19 mouse cellular contexts compared by ENCODE assay signal in genomic region chr8:126937337-126937736, GRCm38 (mm10). TPM values are rescaled to one million over a fixed set of nuclear protein-coding genes. Genes with fewer than 3 reads are reported as not detected.
DNase-seq lines count a peak whose midpoint lies in the region; ATAC-seq and TF ChIP-seq lines count a peak whose summit lies in the region.
"Had no signal": no experiment of that assay in that cellular context is flagged by ENCODE, and none has a peak within 500 bp of the region (broad histone marks: within the 10 kb centered on the region; RNA-seq: fewer than 3 reads in every experiment).

No protein-coding gene starts in this region.

- peaks cover 41% of the 10 kb centered on the region for H3K36me3 ChIP-seq in hindbrain, embryonic 16.5 days (ENCODE audit: control insufficient read depth, insufficient read depth, low read length)
- peaks cover 65% of the 10 kb centered on the region for H3K36me3 ChIP-seq in hindbrain, embryonic 13.5 days
- peaks cover 60 to 88% of the 10 kb centered on the region in 2 experiments for H3K36me3 ChIP-seq in CH12.LX (replicated peaks in 1 of 2; ENCODE audit: control insufficient read depth in 1 of 2, insufficient read depth in 1 of 2, low read length in 1 of 2)

- dilution Hi-C loops in CH12.LX (cut with MboI; ENCODE audit: extremely low pct_ligation_motif_present, extremely low pct_unique_long_range_greater_than_20kb, low sequenced_read_pairs) = no loop called here

- no peak overlapping the region for H3K9ac ChIP-seq in hindbrain, embryonic 16.5 days (ENCODE audit: low read depth, low read length)
- no peak overlapping the region for H3K9ac ChIP-seq in hindbrain, embryonic 13.5 days
- H3K9ac ChIP-seq in CH12.LX (ENCODE audit: insufficient read depth, low read depth) = no peak overlapping the region
- H3K9ac ChIP-seq: embryonic facial prominence, embryonic 12.5 days; forebrain, embryonic 13.5 days; forebrain, embryonic 15.5 days; forebrain, postnatal 0 days had no signal

- in situ Hi-C loops in CH12.LX (cut with MboI; ENCODE audit: low pct_ligation_motif_present, low pct_unique_long_range_greater_than_20kb, low sequenced_read_pairs) = no loop called here

- WGBS in hindbrain, embryonic 16.5 days = 87% methylated on average over 3 of the region's 3 CpGs
- WGBS in hindbrain, embryonic 13.5 days = 94% methylated on average over 3 of the region's 3 CpGs

- TF ChIP-seq CTCF in CH12.LX (conservative IDR thresholded peaks at IDR 0.05 in 1 of 2, IDR thresholded peaks at IDR 0.05 in 1 of 2; ENCODE audit: low read depth in 2 of 2, low read length in 2 of 2) = no peak

- TF ChIP-seq RAD21 in CH12.LX (IDR thresholded peaks at IDR 0.05; ENCODE audit: low read depth, low read length) = no peak

- no peaks in the 10 kb centered on the region for H3K9me3 ChIP-seq in hindbrain, embryonic 16.5 days (ENCODE audit: control insufficient read depth, low read length)
- H3K9me3 ChIP-seq in hindbrain, embryonic 13.5 days = no peaks in the 10 kb centered on the region
- H3K9me3 ChIP-seq in CH12.LX (replicated peaks; ENCODE audit: low read length) = no peaks in the 10 kb centered on the region
- H3K9me3 ChIP-seq: embryonic facial prominence, embryonic 10.5 days; embryonic facial prominence, embryonic 12.5 days; forebrain, embryonic 13.5 days; forebrain, embryonic 15.5 days; G1E had no signal

- no peaks in the 10 kb centered on the region; the same call in 1 of the 2 replicates for H3K4me1 ChIP-seq in hindbrain, embryonic 16.5 days (ENCODE audit: control insufficient read depth, insufficient read depth, low read depth, low read length)
- peaks cover 13% of the 10 kb centered on the region; the same call in 1 of the 2 replicates for H3K4me1 ChIP-seq in hindbrain, embryonic 13.5 days (replicated peaks)
- H3K4me1 ChIP-seq in CH12.LX (ENCODE audit: control insufficient read depth in 1 of 2, insufficient read depth in 2 of 2) = peaks cover 7 to 42% of the 10 kb centered on the region in 2 experiments; a peak in 3 of 4 replicates
- H3K4me1 ChIP-seq: embryonic facial prominence, embryonic 10.5 days; embryonic facial prominence, embryonic 12.5 days had no signal

- no peak overlapping the region for H3K4me3 ChIP-seq in hindbrain, embryonic 16.5 days (ENCODE audit: low read length)
- no peak overlapping the region for H3K4me3 ChIP-seq in hindbrain, embryonic 13.5 days
- no peak overlapping the region for H3K4me3 ChIP-seq in CH12.LX (replicated peaks in 1 of 3; ENCODE audit: low read depth in 2 of 3, low read length in 2 of 3, poor library complexity in 1 of 3)
- H3K4me3 ChIP-seq: embryonic facial prominence, embryonic 10.5 days; embryonic facial prominence, embryonic 12.5 days; forebrain, embryonic 13.5 days; forebrain, embryonic 15.5 days had no signal

- peaks cover 72% of the 10 kb centered on the region for H3K79me2 ChIP-seq in CH12.LX (replicated peaks; ENCODE audit: control insufficient read depth, extremely low read depth, insufficient read depth, poor library complexity, severe bottlenecking)

- no peak overlapping the region for H3K27ac ChIP-seq in hindbrain, embryonic 16.5 days (ENCODE audit: low read depth, low read length)
- no peak overlapping the region for H3K27ac ChIP-seq in hindbrain, embryonic 13.5 days
- no peak overlapping the region for H3K27ac ChIP-seq in CH12.LX (ENCODE audit: insufficient read depth, low read depth)
- H3K27ac ChIP-seq: embryonic facial prominence, embryonic 10.5 days; embryonic facial prominence, embryonic 12.5 days; forebrain, embryonic 13.5 days; forebrain, embryonic 15.5 days had no signal

- no peaks in the 10 kb centered on the region for H3K27me3 ChIP-seq in hindbrain, embryonic 16.5 days (replicated peaks; ENCODE audit: control insufficient read depth, insufficient read depth, low read length)
- H3K27me3 ChIP-seq in hindbrain, embryonic 13.5 days = no peaks in the 10 kb centered on the region
- no peaks in the 10 kb centered on the region for H3K27me3 ChIP-seq in CH12.LX (replicated peaks)
- H3K27me3 ChIP-seq: embryonic facial prominence, embryonic 12.5 days; forebrain, embryonic 13.5 days; forebrain, embryonic 15.5 days had no signal

- no peak overlapping the region for H3K4me2 ChIP-seq in hindbrain, embryonic 16.5 days (ENCODE audit: low read length)
- H3K4me2 ChIP-seq in hindbrain, embryonic 13.5 days = no peak overlapping the region
- H3K4me2 ChIP-seq in CH12.LX (ENCODE audit: insufficient read depth, low read depth, poor library complexity, severe bottlenecking) = no peak overlapping the region
- H3K4me2 ChIP-seq: embryonic facial prominence, embryonic 12.5 days; forebrain, embryonic 13.5 days; forebrain, embryonic 15.5 days had no signal

- peak; percentile 19; the same call in 1 of the 2 replicates for ATAC-seq in hindbrain, embryonic 16.5 days
- no peak for ATAC-seq in hindbrain, embryonic 13.5 days (ENCODE audit: low FRiP score)
- ATAC-seq: forebrain, embryonic 13.5 days; forebrain, embryonic 15.5 days; forebrain, postnatal 0 days had no signal

- peak; percentile 13 for TF ChIP-seq POLR2A in CH12.LX (IDR thresholded peaks at IDR 0.05; ENCODE audit: low read depth, low read length)

- DNase-seq in CH12.LX (ENCODE audit: extremely low read depth) (no peak), MN1 (ENCODE audit: low spot score) (peak; percentile 67)
- no peak for DNase-seq in right cerebral cortex, postnatal 10 days (ENCODE audit: low spot score in 2 of 2)
- DNase-seq: adrenal gland, adult 2 months; adrenal gland, postnatal 10 days; adrenal gland, postnatal 36 days; cerebellum, adult 11-12 months; cerebellum, adult 2 months; cerebellum, adult 9-10 months; cerebellum, postnatal 10 days; cerebellum, postnatal 25 days; forebrain, postnatal 0 days had no signal

- TF ChIP-seq EP300 in CH12.LX (IDR thresholded peaks at IDR 0.05; ENCODE audit: low read length) = no peak

TF ChIP-seq in CH12.LX, 34 proteins besides CTCF, POLR2A, EP300 and RAD21:
- TF ChIP-seq USF1 (IDR thresholded peaks at IDR 0.05; ENCODE audit: low read depth, low read length) = no peak
- TF ChIP-seq ELF1 (IDR thresholded peaks at IDR 0.05; ENCODE audit: low read depth, low read length) = no peak
- no peak for TF ChIP-seq USF2 (conservative IDR thresholded peaks at IDR 0.05; ENCODE audit: low read depth, low read length)
- TF ChIP-seq RCOR1 (conservative IDR thresholded peaks at IDR 0.05; ENCODE audit: low read depth, low read length) = no peak
- no peak for TF ChIP-seq POLR2AphosphoS2 (IDR thresholded peaks at IDR 0.05; ENCODE audit: low read depth, low read length)
- no peak for TF ChIP-seq GABPA (IDR thresholded peaks at IDR 0.05; ENCODE audit: insufficient replicate concordance, low read depth, low read length)
- TF ChIP-seq JUND (conservative IDR thresholded peaks at IDR 0.05; ENCODE audit: low read depth, low read length) = no peak
- TF ChIP-seq NELFE (IDR thresholded peaks at IDR 0.05; ENCODE audit: low read depth, low read length) = no peak
- TF ChIP-seq CHD2 (IDR thresholded peaks at IDR 0.05; ENCODE audit: low read length) = no peak
- no peak for TF ChIP-seq TBP (conservative IDR thresholded peaks at IDR 0.05; ENCODE audit: low read depth, low read length)
- TF ChIP-seq MAFK (IDR thresholded peaks at IDR 0.05; ENCODE audit: insufficient replicate concordance, low read length) = no peak
- no peak for TF ChIP-seq SMC3 (IDR thresholded peaks at IDR 0.05; ENCODE audit: low read depth, low read length)
- TF ChIP-seq ZNF384 (IDR thresholded peaks at IDR 0.05; ENCODE audit: low read depth, low read length) = no peak
- no peak for TF ChIP-seq SIN3A (IDR thresholded peaks at IDR 0.05; ENCODE audit: low read length)
- TF ChIP-seq ZMIZ1 (IDR thresholded peaks at IDR 0.05; ENCODE audit: low read depth, low read length) = no peak
- TF ChIP-seq IRF4 (IDR thresholded peaks at IDR 0.05; ENCODE audit: low read depth, low read length) = no peak

RNA-seq across cellular contexts. Expression of gene Tomm20, which starts 8.3 kb away (rescaled TPM):
- polyA plus RNA-seq in hindbrain, embryonic 16.5 days (2015; fragmentation: Nextera tagmentation; extraction: Ambion mirVana) = 217 and 231 TPM in 2 replicates
- polyA plus RNA-seq in hindbrain, embryonic 13.5 days (2015; fragmentation: Nextera tagmentation; extraction: Ambion mirVana) = 209 and 210 TPM in 2 replicates
- total RNA-seq in CH12.LX (2012; rRNA removed) = 337 and 394 TPM in 2 replicates
- 130 and 151 TPM in 2 replicates for total RNA-seq in CH12.LX (2014; rRNA removed)
- polyA plus RNA-seq in CH12.LX (2012; ENCODE audit: insufficient read length, low read depth) = 513 TPM in 2 replicates

RNA-seq across cellular contexts. Expression of gene Rbm34, which starts 33.5 kb away (rescaled TPM):
- 20.5 and 21.2 TPM in 2 replicates for polyA plus RNA-seq in hindbrain, embryonic 16.5 days (2015; fragmentation: Nextera tagmentation; extraction: Ambion mirVana)
- 24.8 and 24.9 TPM in 2 replicates for polyA plus RNA-seq in hindbrain, embryonic 13.5 days (2015; fragmentation: Nextera tagmentation; extraction: Ambion mirVana)
- 24.8 and 29.8 TPM in 2 replicates for total RNA-seq in CH12.LX (2012; rRNA removed)
- total RNA-seq in CH12.LX (2014; rRNA removed) = 42.7 and 47.2 TPM in 2 replicates
- polyA plus RNA-seq in CH12.LX (2012; ENCODE audit: insufficient read length, low read depth) = 42.3 and 52.4 TPM in 2 replicates
